Mouse (Mus musculus) midbrain, postnatal 0 days (tissue): ENCODE measurements at regions not wholly inside any gene's neighbourhood (a gene's known extent, or its start where the extent isn't known, plus 50 kb on each side); places are given as distances from the start of the nearest gene placed in this dataset.
A peak's percentile ranks its signal among the peaks of the same experiment; 100 is the strongest.
"Not testable (repeated sequence)": the region's sequence is repeated elsewhere in the genome, so short reads cannot be mapped to it uniquely, and the experiment has no call there.

Experiments used
- ATAC-seq: fragments of 200-750 bp; cut with Nextera tagmentation; 2 replicates; pipeline ENCODE4 v1.8.0; 2017; ENCODE audit warnings: moderate number of reproducible peaks, mild to moderate bottlenecking, moderate TSS enrichment, moderate library complexity; ENCODE audit not compliant: low FRiP score
- DNase-seq: peaks from one replicate; pipeline ENCODE4 v3.0.0-alpha.2; 2015; ENCODE audit warnings: low spot score
- H3K27ac ChIP-seq: fragments of 300-500 bp; sonication (generic); 2 replicates; pipeline ENCODE4 v1.5.1; 2014; ENCODE audit warnings: low read depth, mild to moderate bottlenecking, low read length, mixed read lengths
- H3K27me3 ChIP-seq: fragments of 300-500 bp; sonication (generic); 2 replicates; pipeline ENCODE4 v1.6.1; 2014; ENCODE audit warnings: low read length, control low read depth, mixed read lengths; ENCODE audit not compliant: insufficient read depth
- H3K36me3 ChIP-seq: fragments of 300-500 bp; sonication (generic); 2 replicates; pipeline ENCODE4 v1.6.1; 2014; ENCODE audit warnings: low read length, control low read depth, mixed read lengths; ENCODE audit not compliant: insufficient read depth
- H3K4me1 ChIP-seq: fragments of 300-500 bp; sonication (generic); 2 replicates; pipeline ENCODE4 v1.6.1; 2014; ENCODE audit warnings: mild to moderate bottlenecking, control low read depth, antibody characterized with exemption, low read length, mixed read lengths; ENCODE audit not compliant: insufficient read depth
- H3K4me2 ChIP-seq: fragments of 300-500 bp; sonication (generic); 2 replicates; pipeline ENCODE4 v1.6.1; 2014; ENCODE audit warnings: low read depth, mild to moderate bottlenecking, low read length, mixed read lengths; ENCODE audit not compliant: poor library complexity, severe bottlenecking
- H3K4me3 ChIP-seq: fragments of 300-500 bp; sonication (generic); 2 replicates; pipeline ENCODE4 v1.5.1; 2014; ENCODE audit warnings: low read depth, mild to moderate bottlenecking, low read length, moderate library complexity
- H3K9ac ChIP-seq: fragments of 300-500 bp; sonication (generic); replicated peaks from 2 replicates; pipeline ENCODE4 v1.6.1; 2014; ENCODE audit warnings: mild to moderate bottlenecking, low read length, moderate library complexity, mixed read lengths; ENCODE audit not compliant: poor library complexity, severe bottlenecking
- H3K9me3 ChIP-seq: fragments of 300-500 bp; sonication (generic); 2 replicates; pipeline ENCODE4 v1.6.1; 2016; ENCODE audit warnings: low read length, control low read depth
- CTCF ChIP-seq: IDR thresholded peaks from 2 replicates; pipeline ENCODE4 v1.5.1; 2016; ENCODE audit warnings: antibody characterized with exemption, mild to moderate bottlenecking
- WGBS: fragments of 180-500 bp; shearing (Covaris S2); extraction: QIAGEN DNeasy Blood & Tissue Kit; methylation state at CpG from one replicate; pipeline ENCODE4 v1.1.7; 2014; 5-methylcytosine and 5-hydroxymethylcytosine counted together

GRCm38 (mm10) chr6:69932297-69932696 is 859.7 kb downstream of the Rpia start:
- Histone ChIP-seq H3K4me1 (no peaks in the 10 kb centered on the region), H3K27me3 (no peaks in the 10 kb centered on the region), H3K4me2 (no peak overlapping the region), H3K36me3 (no peaks in the 10 kb centered on the region), H3K9ac (no peak overlapping the region), H3K9me3 (no peaks in the 10 kb centered on the region), H3K27ac (no peak overlapping the region), H3K4me3 (no peak overlapping the region)
- no peak for ATAC-seq
- WGBS: 83% methylated on average over 2 of the region's 2 CpGs
- no peak for DNase-seq
- TF ChIP-seq CTCF: no peak

- WGBS: 68% methylated on average over 4 of the region's 4 CpGs
- DNase-seq: peak; percentile 22
Measured at GRCm38 (mm10) chr6:69914781-69915180, 877.3 kb downstream of the Rpia start.

GRCm38 (mm10) chr6:69879286-69879685 is 912.7 kb downstream of the Rpia start:
- WGBS: 82% methylated on average over 2 of the region's 2 CpGs
- Histone ChIP-seq H3K27ac (no peak overlapping the region), H3K36me3 (no peaks in the 10 kb centered on the region), H3K4me3 (no peak overlapping the region), H3K9ac (no peak overlapping the region), H3K4me2 (no peak overlapping the region), H3K4me1 (no peaks in the 10 kb centered on the region), H3K9me3 (no peaks in the 10 kb centered on the region), H3K27me3 (no peaks in the 10 kb centered on the region)
- DNase-seq (peak; percentile 19), ATAC-seq (no peak)
- TF ChIP-seq CTCF: no peak

More at GRCm38 (mm10) chr6:69914781-69915180, 877.3 kb downstream of the Rpia start:
- no peak overlapping the region for H3K9ac ChIP-seq
- no peaks in the 10 kb centered on the region for H3K36me3 ChIP-seq
- H3K4me3 ChIP-seq: no peak overlapping the region
- no peaks in the 10 kb centered on the region for H3K27me3 ChIP-seq
- ATAC-seq: no peak
- H3K4me2 ChIP-seq: no peak overlapping the region
- H3K4me1 ChIP-seq: no peaks in the 10 kb centered on the region
- TF ChIP-seq CTCF: peak; percentile 71
- H3K27ac ChIP-seq: no peak overlapping the region
- no peaks in the 10 kb centered on the region for H3K9me3 ChIP-seq

DNA sequence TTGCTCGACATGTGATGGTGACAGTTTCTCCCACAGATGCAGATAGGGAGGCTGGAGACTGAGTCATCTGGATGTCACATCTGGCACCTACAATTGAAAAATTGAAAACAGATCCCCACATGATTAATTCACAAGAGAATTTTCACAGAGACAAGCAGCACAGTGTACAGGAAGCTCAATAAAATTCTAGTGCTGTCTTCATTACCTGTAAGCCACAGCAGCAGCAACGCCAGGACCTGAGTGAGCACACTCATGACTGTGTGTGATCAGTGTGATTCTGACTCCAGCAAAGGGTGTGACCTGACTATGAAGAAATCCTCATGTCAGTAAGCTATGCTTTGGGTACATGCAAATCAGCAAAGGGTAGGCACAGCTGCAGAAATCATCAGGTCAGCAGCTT is 933.4 kb downstream of the Rpia start:
- DNase-seq: peak; percentile 0
- H3K27ac ChIP-seq: not testable (repeated sequence)
- WGBS: 80% methylated on average over 2 of the region's 2 CpGs

GRCm38 (mm10) chr6:69828640-69829039 is 963.4 kb downstream of the Rpia start:
- 73% methylated on average over 5 of the region's 5 CpGs for WGBS

More for the DNA sequence above, 933.4 kb downstream of the Rpia start:
- not testable (repeated sequence) for H3K27me3 ChIP-seq, H3K9me3 ChIP-seq, H3K4me3 ChIP-seq, H3K4me1 ChIP-seq, H3K36me3 ChIP-seq, H3K4me2 ChIP-seq, H3K9ac ChIP-seq
- peak; percentile 49; the same call in 1 of the 2 replicates for ATAC-seq

GRCm38 (mm10) chr6:69814972-69815371 is 977.1 kb downstream of the Rpia start:
- not testable (repeated sequence) for DNase-seq, H3K36me3 ChIP-seq, H3K4me2 ChIP-seq, H3K27me3 ChIP-seq, H3K4me1 ChIP-seq, ATAC-seq, H3K4me3 ChIP-seq, H3K27ac ChIP-seq, H3K9ac ChIP-seq, H3K9me3 ChIP-seq

More at GRCm38 (mm10) chr6:69828640-69829039, 963.4 kb downstream of the Rpia start:
- ATAC-seq, H3K9ac ChIP-seq, H3K36me3 ChIP-seq, H3K27me3 ChIP-seq, H3K27ac ChIP-seq, H3K4me2 ChIP-seq, H3K4me1 ChIP-seq, H3K4me3 ChIP-seq, H3K9me3 ChIP-seq: not testable (repeated sequence)
- TF ChIP-seq CTCF: peak; percentile 51; the same call in 1 of the 2 replicates
- DNase-seq: peak; percentile 16

- not testable (repeated sequence) for DNase-seq, H3K27ac ChIP-seq, H3K36me3 ChIP-seq, H3K9ac ChIP-seq, ATAC-seq, H3K4me2 ChIP-seq, H3K4me1 ChIP-seq, H3K9me3 ChIP-seq, H3K27me3 ChIP-seq, H3K4me3 ChIP-seq
- 65% methylated on average over 1 of the region's 1 CpGs for WGBS
Measured at GRCm38 (mm10) chr6:69814373-69814772, 977.7 kb downstream of the Rpia start.
